Mouse (Mus musculus): ENCODE results near the gene Sfrp2. TPM values are rescaled to one million over a fixed set of nuclear protein-coding genes. Genes with fewer than 3 reads are reported as not detected.

The Sfrp2 gene
- 87.3 and 92.3 TPM in 2 replicates for polyA plus RNA-seq (2014; fragmentation: Nextera tagmentation; extraction: Ambion mirVana)

GRCm38 (mm10) chr3:83765871-83766725 lies at the start of gene Sfrp2:
Gene Sfrp2 (plus strand): TSS chr3:83766321.
- Histone ChIP-seq H3K9ac (peak within 1 kb of the TSS; percentile 62), H3K4me2 (peak within 1 kb of the TSS; percentile 95), H3K27ac (ENCODE audit: low read depth) (peak within 1 kb of the TSS; percentile 65; the same call in 1 of the 2 replicates), H3K27me3 (ENCODE audit: insufficient read depth, low read length) (peaks cover 23% of the 10 kb centered on the region), H3K36me3 (ENCODE audit: insufficient read depth) (no peaks in the 10 kb centered on the region), H3K4me1 (ENCODE audit: insufficient read depth) (peaks cover 5% of the 10 kb centered on the region), H3K4me3 (ENCODE audit: low read depth, low read length) (peak within 1 kb of the TSS; percentile 52), H3K9me3 (ENCODE audit: low read depth, low read length) (no peaks in the 10 kb centered on the region)
- DNase-seq (peak; percentile 92), ATAC-seq (ENCODE audit: insufficient read depth) (peak; percentile 81)
- no peak for TF ChIP-seq CTCF (IDR thresholded peaks at IDR 0.05; ENCODE audit: low read depth)
- under 1% methylated on average over 82 of the region's 82 CpGs for WGBS

- 24% methylated on average over 7 of the region's 7 CpGs for WGBS
- peak; percentile 60; the same call in 1 of the 2 replicates for ATAC-seq (ENCODE audit: insufficient read depth)
- H3K4me2 ChIP-seq = no peak overlapping the region
- no peaks in the 10 kb centered on the region for H3K4me1 ChIP-seq (ENCODE audit: insufficient read depth)
- H3K27ac ChIP-seq (ENCODE audit: low read depth) = no peak overlapping the region
- no peaks in the 10 kb centered on the region for H3K27me3 ChIP-seq (ENCODE audit: insufficient read depth, low read length)
- no peak overlapping the region for H3K9ac ChIP-seq
- peak; percentile 40 for DNase-seq
- H3K4me3 ChIP-seq (ENCODE audit: low read depth, low read length) = no peak overlapping the region
- no peaks in the 10 kb centered on the region for H3K36me3 ChIP-seq (ENCODE audit: insufficient read depth)
- TF ChIP-seq CTCF (IDR thresholded peaks at IDR 0.05; ENCODE audit: low read depth) = no peak
- no peaks in the 10 kb centered on the region for H3K9me3 ChIP-seq (ENCODE audit: low read depth, low read length)
Measured at GRCm38 (mm10) chr3:83717643-83718231, 48.4 kb upstream of the Sfrp2 start.

- Histone ChIP-seq H3K4me1 (ENCODE audit: insufficient read depth) (no peaks in the 10 kb centered on the region), H3K4me2 (no peak overlapping the region), H3K27ac (ENCODE audit: low read depth) (no peak overlapping the region), H3K9me3 (ENCODE audit: low read depth, low read length) (no peaks in the 10 kb centered on the region), H3K27me3 (ENCODE audit: insufficient read depth, low read length) (no peaks in the 10 kb centered on the region), H3K9ac (no peak overlapping the region), H3K4me3 (ENCODE audit: low read depth, low read length) (no peak overlapping the region), H3K36me3 (ENCODE audit: insufficient read depth) (no peaks in the 10 kb centered on the region)
- no peak for TF ChIP-seq CTCF (IDR thresholded peaks at IDR 0.05; ENCODE audit: low read depth)
- no peak for ATAC-seq (ENCODE audit: insufficient read depth)
- DNase-seq = no peak
- 77% methylated on average over 4 of the region's 4 CpGs for WGBS
Measured at GRCm38 (mm10) chr3:83718662-83719061, 47.5 kb upstream of the Sfrp2 start.

GRCm38 (mm10) chr3:83728223-83728622 lies 37.9 kb upstream of the Sfrp2 start:
- 27% methylated on average over 3 of the region's 3 CpGs for WGBS
- peak; percentile 74 for ATAC-seq (ENCODE audit: insufficient read depth)

GRCm38 (mm10) chr3:83728675-83729390 lies 37.3 kb upstream of the Sfrp2 start:
- ATAC-seq (ENCODE audit: insufficient read depth) (peak; percentile 88), DNase-seq (peak; percentile 60)
- 57% methylated on average over 9 of the region's 9 CpGs for WGBS

More at GRCm38 (mm10) chr3:83728223-83728622, 37.9 kb upstream of the Sfrp2 start:
- H3K9ac ChIP-seq = no peak overlapping the region
- no peak overlapping the region for H3K4me2 ChIP-seq
- H3K36me3 ChIP-seq (ENCODE audit: insufficient read depth) = no peaks in the 10 kb centered on the region
- H3K27ac ChIP-seq (ENCODE audit: low read depth) = peak overlapping the region; percentile 33; the same call in 1 of the 2 replicates
- H3K9me3 ChIP-seq (ENCODE audit: low read depth, low read length) = no peaks in the 10 kb centered on the region
- no peaks in the 10 kb centered on the region for H3K4me1 ChIP-seq (ENCODE audit: insufficient read depth)
- H3K4me3 ChIP-seq (ENCODE audit: low read depth, low read length) = no peak overlapping the region
- no peaks in the 10 kb centered on the region for H3K27me3 ChIP-seq (ENCODE audit: insufficient read depth, low read length)
- DNase-seq = peak; percentile 78
- no peak for TF ChIP-seq CTCF (IDR thresholded peaks at IDR 0.05; ENCODE audit: low read depth)

GRCm38 (mm10) chr3:83733985-83734384 lies 32.1 kb upstream of the Sfrp2 start:
- no peak overlapping the region for H3K9ac ChIP-seq
- no peaks in the 10 kb centered on the region for H3K4me1 ChIP-seq (ENCODE audit: insufficient read depth)
- H3K27ac ChIP-seq (ENCODE audit: low read depth) = no peak overlapping the region
- ATAC-seq (ENCODE audit: insufficient read depth) (no peak), DNase-seq (no peak)
- TF ChIP-seq CTCF (IDR thresholded peaks at IDR 0.05; ENCODE audit: low read depth) = no peak
- no peak overlapping the region for H3K4me3 ChIP-seq (ENCODE audit: low read depth, low read length)
- no peaks in the 10 kb centered on the region for H3K36me3 ChIP-seq (ENCODE audit: insufficient read depth)
- no peaks in the 10 kb centered on the region for H3K27me3 ChIP-seq (ENCODE audit: insufficient read depth, low read length)
- no peaks in the 10 kb centered on the region for H3K9me3 ChIP-seq (ENCODE audit: low read depth, low read length)
- 76% methylated on average over 8 of the region's 8 CpGs for WGBS
- H3K4me2 ChIP-seq = no peak overlapping the region

More at GRCm38 (mm10) chr3:83728675-83729390, 37.3 kb upstream of the Sfrp2 start:
- TF ChIP-seq CTCF (IDR thresholded peaks at IDR 0.05; ENCODE audit: low read depth) = no peak
- Histone ChIP-seq H3K9ac (no peak overlapping the region), H3K4me1 (ENCODE audit: insufficient read depth) (no peaks in the 10 kb centered on the region), H3K27me3 (ENCODE audit: insufficient read depth, low read length) (no peaks in the 10 kb centered on the region), H3K4me2 (no peak overlapping the region), H3K4me3 (ENCODE audit: low read depth, low read length) (no peak overlapping the region), H3K36me3 (ENCODE audit: insufficient read depth) (no peaks in the 10 kb centered on the region), H3K9me3 (ENCODE audit: low read depth, low read length) (no peaks in the 10 kb centered on the region), H3K27ac (ENCODE audit: low read depth) (peak overlapping the region; percentile 33; the same call in 1 of the 2 replicates)

Data from lung, embryonic 14.5 days (tissue).